Mouse (Mus musculus): ENCODE measurements around the gene Invs. TPM values are rescaled to one million over a fixed set of nuclear protein-coding genes. Genes with fewer than 3 reads are reported as not detected.

The Invs gene
- total and polyA plus RNA-seq, 3 experiments, result 5.1 to 6.9 (median 5.7) TPM

GRCm38 (mm10) chr4:48277011-48277410 is 2.5 kb upstream of the Invs start:
- Histone ChIP-seq H3K27me3 (replicated peaks) (no peaks in the 10 kb centered on the region), H3K36me3 (replicated peaks in 1 of 2; ENCODE audit: control insufficient read depth in 1 of 2, insufficient read depth in 1 of 2, low read length in 1 of 2) (no peaks in the 10 kb centered on the region), H3K79me2 (replicated peaks; ENCODE audit: control insufficient read depth, extremely low read depth, insufficient read depth, poor library complexity, severe bottlenecking) (peaks cover 51% of the 10 kb centered on the region), H3K9me3 (replicated peaks; ENCODE audit: low read length) (no peaks in the 10 kb centered on the region), H3K4me3 (replicated peaks in 1 of 3; ENCODE audit: low read depth in 2 of 3, low read length in 2 of 3, poor library complexity in 1 of 3) (no peak overlapping the region), H3K4me2 (ENCODE audit: insufficient read depth, low read depth, poor library complexity, severe bottlenecking) (peak overlapping the region; percentile 36; the same call in 1 of the 2 replicates), H3K9ac (ENCODE audit: insufficient read depth, low read depth) (no peak overlapping the region), H3K27ac (ENCODE audit: insufficient read depth, low read depth) (no peak overlapping the region), H3K4me1 (ENCODE audit: control insufficient read depth in 1 of 2, insufficient read depth in 2 of 2) (peaks cover 0 to 53% of the 10 kb centered on the region in 2 experiments; a peak in 3 of 4 replicates)
- TF ChIP-seq CHD2 (IDR thresholded peaks at IDR 0.05; ENCODE audit: low read length), result no peak
- TF ChIP-seq MAFK (IDR thresholded peaks at IDR 0.05; ENCODE audit: insufficient replicate concordance, low read length), result peak; percentile 84
- no peak for TF ChIP-seq NELFE (IDR thresholded peaks at IDR 0.05; ENCODE audit: low read depth, low read length)
- dilution Hi-C loops (cut with MboI; ENCODE audit: extremely low pct_ligation_motif_present, extremely low pct_unique_long_range_greater_than_20kb, low sequenced_read_pairs), result no loop called here
- no peak for DNase-seq (ENCODE audit: extremely low read depth)
- in situ Hi-C loops (cut with MboI; ENCODE audit: low pct_ligation_motif_present, low pct_unique_long_range_greater_than_20kb, low sequenced_read_pairs), result no loop called here

- H3K9ac ChIP-seq (ENCODE audit: insufficient read depth, low read depth), result peak overlapping the region; percentile 94
- H3K4me1 ChIP-seq (ENCODE audit: control insufficient read depth in 1 of 2, insufficient read depth in 2 of 2), result peaks cover 0 to 35% of the 10 kb centered on the region in 2 experiments; a peak in 2 of 4 replicates
- H3K79me2 ChIP-seq (replicated peaks; ENCODE audit: control insufficient read depth, extremely low read depth, insufficient read depth, poor library complexity, severe bottlenecking), result peaks cover 40% of the 10 kb centered on the region
- dilution Hi-C loops (cut with MboI; ENCODE audit: extremely low pct_ligation_motif_present, extremely low pct_unique_long_range_greater_than_20kb, low sequenced_read_pairs) (no loop called here), in situ Hi-C loops (cut with MboI; ENCODE audit: low pct_ligation_motif_present, low pct_unique_long_range_greater_than_20kb, low sequenced_read_pairs) (no loop called here)
- no peaks in the 10 kb centered on the region for H3K9me3 ChIP-seq (replicated peaks; ENCODE audit: low read length)
- H3K27ac ChIP-seq (ENCODE audit: insufficient read depth, low read depth), result peak overlapping the region; percentile 56
- DNase-seq (ENCODE audit: extremely low read depth), result no peak
- TF ChIP-seq ELF1 (IDR thresholded peaks at IDR 0.05; ENCODE audit: low read depth, low read length), result peak; percentile 82
- no peak for TF ChIP-seq USF2 (conservative IDR thresholded peaks at IDR 0.05; ENCODE audit: low read depth, low read length)
- peak; percentile 67; the same call in 1 of the 2 replicates for TF ChIP-seq SIN3A (IDR thresholded peaks at IDR 0.05; ENCODE audit: low read length)
- no peaks in the 10 kb centered on the region for H3K27me3 ChIP-seq (replicated peaks)
- peak overlapping the region; percentile 88 to 100 (median 99) for H3K4me3 ChIP-seq (replicated peaks in 1 of 3; ENCODE audit: low read depth in 2 of 3, low read length in 2 of 3, poor library complexity in 1 of 3)
- peaks cover 3 to 8% of the 10 kb centered on the region in 2 experiments for H3K36me3 ChIP-seq (replicated peaks in 1 of 2; ENCODE audit: control insufficient read depth in 1 of 2, insufficient read depth in 1 of 2, low read length in 1 of 2)
- H3K4me2 ChIP-seq (ENCODE audit: insufficient read depth, low read depth, poor library complexity, severe bottlenecking), result peak overlapping the region; percentile 93
Observed at GRCm38 (mm10) chr4:48278757-48279497, 633 bp upstream of the Invs start.

GRCm38 (mm10) chr4:48281121-48281520 is 1.6 kb downstream of the Invs start:
- H3K4me2 ChIP-seq (ENCODE audit: insufficient read depth, low read depth, poor library complexity, severe bottlenecking), result no peak overlapping the region
- H3K9me3 ChIP-seq (replicated peaks; ENCODE audit: low read length), result no peaks in the 10 kb centered on the region
- H3K79me2 ChIP-seq (replicated peaks; ENCODE audit: control insufficient read depth, extremely low read depth, insufficient read depth, poor library complexity, severe bottlenecking), result peaks cover 24% of the 10 kb centered on the region
- dilution Hi-C loops (cut with MboI; ENCODE audit: extremely low pct_ligation_motif_present, extremely low pct_unique_long_range_greater_than_20kb, low sequenced_read_pairs), result no loop called here
- in situ Hi-C loops (cut with MboI; ENCODE audit: low pct_ligation_motif_present, low pct_unique_long_range_greater_than_20kb, low sequenced_read_pairs), result loop anchor here (10.0 kb wide), 1 partner anchor 46 kb away; no protein-coding TSS in a partner anchor
- H3K27me3 ChIP-seq (replicated peaks), result no peaks in the 10 kb centered on the region
- peaks cover 8 to 23% of the 10 kb centered on the region in 2 experiments for H3K36me3 ChIP-seq (replicated peaks in 1 of 2; ENCODE audit: control insufficient read depth in 1 of 2, insufficient read depth in 1 of 2, low read length in 1 of 2)
- H3K4me1 ChIP-seq (ENCODE audit: control insufficient read depth in 1 of 2, insufficient read depth in 2 of 2), result peaks cover 0 to 17% of the 10 kb centered on the region in 2 experiments; a peak in 2 of 4 replicates
- no peak for TF ChIP-seq POLR2A (IDR thresholded peaks at IDR 0.05; ENCODE audit: low read depth, low read length)
- no peak for TF ChIP-seq USF2 (conservative IDR thresholded peaks at IDR 0.05; ENCODE audit: low read depth, low read length)
- no peak for TF ChIP-seq KAT2A (IDR thresholded peaks at IDR 0.05; ENCODE audit: insufficient replicate concordance, low read length)
- no peak for TF ChIP-seq E2F4 (IDR thresholded peaks at IDR 0.05; ENCODE audit: insufficient replicate concordance, low read depth, low read length)
- TF ChIP-seq UBTF (IDR thresholded peaks at IDR 0.05; ENCODE audit: low read depth, low read length), result no peak
- TF ChIP-seq IRF4 (IDR thresholded peaks at IDR 0.05; ENCODE audit: low read depth, low read length), result no peak
- no peak for TF ChIP-seq CTCF (conservative IDR thresholded peaks at IDR 0.05 in 1 of 2, IDR thresholded peaks at IDR 0.05 in 1 of 2; ENCODE audit: low read depth in 2 of 2, low read length in 2 of 2)
- TF ChIP-seq GABPA (IDR thresholded peaks at IDR 0.05; ENCODE audit: insufficient replicate concordance, low read depth, low read length), result no peak
- TF ChIP-seq USF1 (IDR thresholded peaks at IDR 0.05; ENCODE audit: low read depth, low read length), result no peak
- no peak for TF ChIP-seq SIN3A (IDR thresholded peaks at IDR 0.05; ENCODE audit: low read length)
- no peak for TF ChIP-seq MYC (IDR thresholded peaks at IDR 0.05; ENCODE audit: low read depth, low read length)
- no peak for TF ChIP-seq ETS1 (conservative IDR thresholded peaks at IDR 0.05; ENCODE audit: low read depth, low read length)
- no peak for DNase-seq (ENCODE audit: extremely low read depth)
- H3K4me3 ChIP-seq (replicated peaks in 1 of 3; ENCODE audit: low read depth in 2 of 3, low read length in 2 of 3, poor library complexity in 1 of 3), result no peak overlapping the region
- no peak overlapping the region for H3K9ac ChIP-seq (ENCODE audit: insufficient read depth, low read depth)
- no peak overlapping the region for H3K27ac ChIP-seq (ENCODE audit: insufficient read depth, low read depth)

All from CH12.LX (cell line).